Mouse (Mus musculus) limb, embryonic 14.5 days (tissue): ENCODE results near the gene Capn7. TPM values are rescaled to one million over a fixed set of nuclear protein-coding genes. Genes with fewer than 3 reads are reported as not detected.

Experiments
- ATAC-seq: fragments of 200-750 bp; cut with Nextera tagmentation; 2 replicates; pipeline ENCODE4 v1.8.0; 2017; ENCODE audit warnings: low read depth, moderate number of reproducible peaks, moderate TSS enrichment; ENCODE audit not compliant: low FRiP score
- DNase-seq: peaks from one replicate; pipeline ENCODE4 v3.0.0-alpha.2; 2015; ENCODE audit warnings: low spot score
- H3K27ac ChIP-seq: fragments of 300-500 bp; sonication (generic); replicated peaks from 2 replicates; pipeline ENCODE4 v1.5.1; 2014; ENCODE audit warnings: low read depth, mild to moderate bottlenecking, low read length, moderate library complexity, mixed read lengths
- H3K27me3 ChIP-seq: fragments of 300-500 bp; sonication (generic); 2 replicates; pipeline ENCODE4 v1.6.1; 2014; ENCODE audit warnings: low read length, mixed read lengths; ENCODE audit not compliant: control insufficient read depth, insufficient read depth
- H3K36me3 ChIP-seq: fragments of 300-500 bp; sonication (generic); 2 replicates; pipeline ENCODE4 v1.6.1; 2014; ENCODE audit warnings: mild to moderate bottlenecking, low read length, moderate library complexity, mixed read lengths; ENCODE audit not compliant: control insufficient read depth, insufficient read depth
- H3K4me1 ChIP-seq: fragments of 300-500 bp; sonication (generic); 2 replicates; pipeline ENCODE4 v1.6.1; 2014; ENCODE audit warnings: antibody characterized with exemption, low read length, mixed read lengths; ENCODE audit not compliant: control insufficient read depth, insufficient read depth
- H3K4me2 ChIP-seq: fragments of 300-500 bp; sonication (generic); replicated peaks from 2 replicates; pipeline ENCODE4 v1.6.1; 2014; ENCODE audit warnings: low read depth, mild to moderate bottlenecking, low read length, moderate library complexity; ENCODE audit not compliant: severe bottlenecking
- H3K4me3 ChIP-seq: fragments of 300-500 bp; sonication (generic); replicated peaks from 2 replicates; pipeline ENCODE4 v1.5.1; 2014; ENCODE audit warnings: low read length
- H3K9ac ChIP-seq: fragments of 300-500 bp; sonication (generic); 2 replicates; pipeline ENCODE4 v1.6.1; 2014; ENCODE audit warnings: mild to moderate bottlenecking, low read depth, low read length, moderate library complexity; ENCODE audit not compliant: severe bottlenecking
- H3K9me3 ChIP-seq: fragments of 300-500 bp; sonication (generic); 2 replicates; pipeline ENCODE4 v1.6.1; 2016; ENCODE audit warnings: low read length; ENCODE audit not compliant: control insufficient read depth
- POLR2A ChIP-seq: fragments of 200-500 bp; IDR thresholded peaks from 2 replicates; pipeline ENCODE4 v1.8.0; 2012; ENCODE audit warnings: inconsistent platforms, mild to moderate bottlenecking, moderate library complexity, borderline replicate concordance; ENCODE audit not compliant: insufficient read depth, insufficient read length; ENCODE audit errors: extremely low read depth
- WGBS: fragments of 180-500 bp; shearing (Covaris S2); extraction: QIAGEN DNeasy Blood & Tissue Kit; methylation state at CpG from one replicate; pipeline ENCODE4 v1.1.7; 2014; 5-methylcytosine and 5-hydroxymethylcytosine counted together
- polyA plus RNA-seq, 2 experiments: library from polyadenylated mRNA; depleted of rRNA in 1 of 2; stranded (reverse) in 1 of 2; unstranded in 1 of 2; fragments of >200 nt; fragmentation: Nextera tagmentation in 1 of 2; extraction: Ambion mirVana in 1 of 2; gene quantifications; 2 replicates each; pipeline versions ENCODE4 v1.2.1 to v1.2.3; 2012 to 2014

Capn7 gene
- polyA plus RNA-seq (2012; rRNA removed): 37.3 and 44.7 TPM in 2 replicates
- polyA plus RNA-seq (2014; fragmentation: Nextera tagmentation; extraction: Ambion mirVana): 44.1 and 45.6 TPM in 2 replicates

- peak; percentile 94 for TF ChIP-seq POLR2A
- no peaks in the 10 kb centered on the region for H3K9me3 ChIP-seq
- peak within 1 kb of the TSS; percentile 95 for H3K27ac ChIP-seq
- DNase-seq: peak; percentile 96
- no peaks in the 10 kb centered on the region for H3K4me1 ChIP-seq
- ATAC-seq: peak; percentile 97
- H3K4me3 ChIP-seq: peak within 1 kb of the TSS; percentile 85
- H3K9ac ChIP-seq: peak within 1 kb of the TSS; percentile 92
- H3K27me3 ChIP-seq: no peaks in the 10 kb centered on the region
- H3K36me3 ChIP-seq: 0 out of 2 replicates have a peak, but pooled peaks cover 3% of the 10 kb centered on the region
- under 1% methylated on average over 65 of the region's 78 CpGs for WGBS
- peak within 1 kb of the TSS; percentile 59 for H3K4me2 ChIP-seq
These were observed at the start of gene Capn7 for GRCm38 (mm10) chr14:31336369-31337155. Capn7 (plus strand) TSS chr14:31336638.

GRCm38 (mm10) chr14:31313192-31313591 is 23.2 kb upstream of the Capn7 start:
- no peak for TF ChIP-seq POLR2A
- 57% methylated on average over 3 of the region's 3 CpGs for WGBS
- no peak overlapping the region for H3K4me2 ChIP-seq
- H3K27me3 ChIP-seq: no peaks in the 10 kb centered on the region
- no peak overlapping the region; the same call in 1 of the 2 replicates for H3K27ac ChIP-seq
- ATAC-seq (no peak), DNase-seq (no peak)
- H3K4me1 ChIP-seq: no peaks in the 10 kb centered on the region
- no peaks in the 10 kb centered on the region for H3K9me3 ChIP-seq
- no peak overlapping the region for H3K9ac ChIP-seq
- no peak overlapping the region for H3K4me3 ChIP-seq
- no peaks in the 10 kb centered on the region for H3K36me3 ChIP-seq

GRCm38 (mm10) chr14:31316613-31317012 is 19.8 kb upstream of the Capn7 start:
- Histone ChIP-seq H3K9ac (no peak overlapping the region), H3K36me3 (no peaks in the 10 kb centered on the region), H3K9me3 (no peaks in the 10 kb centered on the region), H3K4me3 (no peak overlapping the region), H3K27ac (no peak overlapping the region), H3K27me3 (no peaks in the 10 kb centered on the region), H3K4me2 (no peak overlapping the region), H3K4me1 (no peaks in the 10 kb centered on the region)
- TF ChIP-seq POLR2A: no peak
- no peak for ATAC-seq
- no peak for DNase-seq
- WGBS: 70% methylated on average over 12 of the region's 12 CpGs

GRCm38 (mm10) chr14:31317754-31318153 is 18.7 kb upstream of the Capn7 start:
- Histone ChIP-seq H3K9ac (no peak overlapping the region), H3K27me3 (no peaks in the 10 kb centered on the region), H3K4me1 (no peaks in the 10 kb centered on the region), H3K4me2 (no peak overlapping the region), H3K9me3 (no peaks in the 10 kb centered on the region), H3K27ac (no peak overlapping the region), H3K4me3 (no peak overlapping the region), H3K36me3 (no peaks in the 10 kb centered on the region)
- DNase-seq (no peak), ATAC-seq (no peak)
- WGBS: 88% methylated on average over 3 of the region's 3 CpGs
- TF ChIP-seq POLR2A: no peak

GRCm38 (mm10) chr14:31319546-31319945 is 16.9 kb upstream of the Capn7 start:
- H3K9me3 ChIP-seq: no peaks in the 10 kb centered on the region
- no peaks in the 10 kb centered on the region for H3K27me3 ChIP-seq
- H3K4me1 ChIP-seq: no peaks in the 10 kb centered on the region
- no peaks in the 10 kb centered on the region for H3K36me3 ChIP-seq
- H3K27ac ChIP-seq: no peak overlapping the region
- H3K9ac ChIP-seq: no peak overlapping the region
- no peak for ATAC-seq
- WGBS: 86% methylated on average over 10 of the region's 10 CpGs
- no peak overlapping the region for H3K4me3 ChIP-seq
- H3K4me2 ChIP-seq: no peak overlapping the region
- no peak for TF ChIP-seq POLR2A
- no peak for DNase-seq
